Mouse (Mus musculus) frontal cortex, postnatal 25 days (tissue): ENCODE measurements around the gene Rtl10.

Experiments used
- DNase-seq, 2 experiments: peaks; one replicate each; pipeline ENCODE4 v3.0.0; 2022; ENCODE audit warnings: low spot score in 2 of 2

Rtl10 gene

DNA sequence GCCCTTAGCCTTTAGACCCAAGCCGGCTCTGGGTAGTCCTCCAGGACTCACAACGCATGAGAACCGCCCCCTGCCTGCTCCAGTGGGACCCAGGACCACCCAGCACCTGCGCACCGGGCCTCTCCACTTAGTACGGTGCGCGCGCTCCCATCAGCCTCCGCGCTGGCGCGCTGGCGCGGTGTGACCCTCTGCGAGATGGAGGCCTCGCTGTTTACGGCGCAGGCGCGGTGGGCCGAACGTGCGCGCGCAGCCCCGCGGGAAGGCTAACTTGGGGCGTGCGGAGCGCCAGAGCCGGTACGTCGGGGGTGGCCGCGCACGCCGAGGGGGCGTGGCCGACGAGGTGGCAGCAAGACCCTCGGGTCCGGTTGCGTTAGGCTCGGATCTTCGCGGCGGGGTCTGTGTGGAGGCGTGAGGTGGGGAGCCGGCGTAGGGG, at the start of gene Rtl10, which contains the start of gene Gnb1l:
Gene Rtl10 (plus strand): TSS at position 344 of the 433 bp plus-strand sequence.
Gene Gnb1l (plus strand): TSS at position 156 of the 433 bp plus-strand sequence.
- peak; percentile 85 to 93 for DNase-seq

DNA sequence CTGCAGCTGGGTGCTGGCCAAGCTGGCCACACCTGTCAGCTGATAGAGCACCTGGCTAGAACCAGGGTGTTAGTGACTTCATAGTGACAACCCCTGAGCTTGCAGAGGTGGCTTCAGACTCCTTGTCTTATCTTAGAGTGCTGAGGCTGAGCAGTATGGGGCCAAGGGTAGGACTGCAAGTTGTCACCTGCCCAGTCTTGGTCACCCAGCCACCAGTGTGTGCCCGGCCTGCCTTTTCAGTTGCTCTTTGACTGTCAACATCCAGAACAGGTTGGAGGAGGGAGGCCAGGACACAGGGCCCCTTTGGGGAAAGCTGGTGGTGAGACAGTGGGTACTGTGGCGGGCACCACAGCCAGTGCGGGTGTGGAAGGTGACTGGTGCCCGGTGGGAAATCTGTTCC, 49.7 kb upstream of the Rtl10 start:
- no peak for DNase-seq

DNA sequence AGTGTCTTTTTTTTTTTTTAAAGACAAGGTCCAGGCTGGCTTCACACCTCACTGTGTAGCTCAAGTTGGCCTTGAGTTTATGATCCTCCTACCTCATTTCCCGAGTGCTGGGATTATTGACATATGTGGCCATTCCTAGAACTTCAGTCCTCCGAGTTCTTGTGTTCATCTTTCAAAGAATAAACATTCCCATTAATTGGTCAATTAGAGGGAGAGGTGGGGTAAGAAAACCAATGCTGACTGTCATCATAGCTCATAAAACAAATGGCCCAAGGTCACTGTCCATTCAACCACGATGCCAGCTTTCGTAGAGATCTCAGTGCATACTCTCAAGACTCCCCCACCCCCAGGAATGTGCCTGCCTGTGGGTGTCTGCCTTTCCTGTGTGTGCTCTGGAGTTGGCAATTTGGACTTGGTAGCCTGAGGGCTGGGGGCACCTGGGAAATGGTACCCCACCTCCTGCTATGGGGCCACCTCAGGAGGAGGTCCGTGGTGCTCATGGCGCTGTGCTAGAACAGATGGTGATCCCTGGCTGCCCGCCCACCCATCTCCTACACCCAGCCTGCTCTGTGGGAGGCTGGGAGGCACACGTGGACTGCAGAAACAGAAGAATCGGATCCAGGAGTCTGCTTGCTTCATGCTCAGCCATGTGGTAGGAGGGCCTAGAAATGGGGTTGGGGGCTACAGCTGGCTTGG, 47.1 kb upstream of the Rtl10 start:
- DNase-seq = peak; percentile 48 to 52

DNA sequence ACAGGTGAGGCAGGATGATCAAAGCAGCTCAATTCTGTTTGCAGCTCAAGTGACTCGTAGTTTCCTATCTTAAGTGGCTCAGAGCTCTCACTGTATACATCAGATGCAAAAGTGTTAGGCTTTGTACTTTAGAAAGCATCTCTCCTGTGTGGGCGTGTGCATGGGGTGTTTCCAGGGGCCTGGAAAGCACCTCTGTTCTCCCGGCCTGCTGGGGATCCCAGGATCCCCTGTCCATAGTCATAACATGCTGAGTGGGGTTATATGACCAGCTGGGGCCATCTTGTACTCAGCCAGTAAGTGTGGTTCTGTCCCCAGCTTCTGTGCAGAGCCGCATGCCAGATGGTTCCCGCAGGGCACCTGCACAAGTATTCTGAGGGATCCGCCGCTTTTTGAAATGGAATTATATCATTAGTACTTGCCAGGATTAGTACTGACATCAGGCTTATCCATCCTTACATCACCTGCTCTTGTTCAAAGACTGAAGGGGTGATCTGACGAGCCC, 46.3 kb upstream of the Rtl10 start:
- no peak for DNase-seq

DNA sequence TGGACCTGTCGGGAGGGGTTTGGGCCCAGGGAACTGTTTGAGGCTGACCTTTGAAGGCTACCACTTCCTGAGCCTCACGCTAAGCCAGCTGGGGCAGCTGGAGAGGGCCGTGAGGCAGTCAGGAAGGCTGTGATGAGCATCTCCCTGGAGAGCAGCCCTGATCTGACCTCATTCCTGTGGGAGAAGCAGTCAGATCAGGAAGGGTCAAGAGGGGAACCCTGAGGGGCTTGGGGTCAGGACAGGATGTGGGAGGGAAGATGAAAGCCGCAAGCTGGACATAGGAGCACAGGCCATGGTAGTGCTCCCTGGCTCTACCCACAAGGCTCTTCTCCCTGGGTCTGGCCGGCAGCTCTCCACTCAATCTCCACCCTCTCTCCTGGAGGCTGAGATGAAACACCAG, 44.9 kb upstream of the Rtl10 start:
- DNase-seq = no peak

DNA sequence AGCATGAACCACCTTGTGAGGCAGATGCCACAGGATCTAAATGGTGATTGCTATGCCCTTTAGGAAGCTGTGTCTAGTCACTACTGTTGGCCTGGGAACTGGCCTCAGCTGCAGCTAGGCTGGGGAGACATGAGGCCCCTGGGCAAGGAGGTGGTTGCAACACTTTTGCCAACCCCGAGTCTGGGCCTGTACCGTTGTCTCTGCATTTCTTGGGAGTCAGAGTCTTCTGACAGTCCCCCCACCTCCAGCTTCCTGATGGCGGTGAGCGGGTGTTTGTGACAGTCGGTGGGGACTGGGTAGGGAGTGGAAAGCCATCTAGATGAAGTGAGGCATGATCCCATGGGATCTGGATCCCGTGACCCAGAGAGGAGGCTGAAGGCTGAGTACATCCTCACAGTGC, 43.3 kb upstream of the Rtl10 start:
- no peak for DNase-seq

DNA sequence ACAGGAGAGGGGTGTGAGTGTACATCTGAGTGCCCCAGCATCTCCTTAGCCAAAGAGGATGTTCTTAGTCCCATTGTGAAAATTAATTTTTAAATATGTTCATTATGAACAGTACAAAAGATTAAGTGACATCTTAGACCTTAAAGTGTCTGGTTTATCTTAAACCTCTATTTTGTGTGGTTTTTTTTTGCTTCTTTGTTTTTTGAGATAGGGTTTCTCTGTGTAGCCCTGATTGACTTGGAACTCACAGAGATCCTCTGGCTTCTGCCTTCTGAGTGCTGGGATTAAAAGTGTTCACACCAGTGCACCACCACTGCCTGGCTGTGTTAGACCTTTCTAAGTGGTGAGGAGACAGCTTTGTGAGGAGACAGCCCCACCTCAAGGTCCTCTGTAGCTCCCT, 40.0 kb upstream of the Rtl10 start:
- no peak for DNase-seq

DNA sequence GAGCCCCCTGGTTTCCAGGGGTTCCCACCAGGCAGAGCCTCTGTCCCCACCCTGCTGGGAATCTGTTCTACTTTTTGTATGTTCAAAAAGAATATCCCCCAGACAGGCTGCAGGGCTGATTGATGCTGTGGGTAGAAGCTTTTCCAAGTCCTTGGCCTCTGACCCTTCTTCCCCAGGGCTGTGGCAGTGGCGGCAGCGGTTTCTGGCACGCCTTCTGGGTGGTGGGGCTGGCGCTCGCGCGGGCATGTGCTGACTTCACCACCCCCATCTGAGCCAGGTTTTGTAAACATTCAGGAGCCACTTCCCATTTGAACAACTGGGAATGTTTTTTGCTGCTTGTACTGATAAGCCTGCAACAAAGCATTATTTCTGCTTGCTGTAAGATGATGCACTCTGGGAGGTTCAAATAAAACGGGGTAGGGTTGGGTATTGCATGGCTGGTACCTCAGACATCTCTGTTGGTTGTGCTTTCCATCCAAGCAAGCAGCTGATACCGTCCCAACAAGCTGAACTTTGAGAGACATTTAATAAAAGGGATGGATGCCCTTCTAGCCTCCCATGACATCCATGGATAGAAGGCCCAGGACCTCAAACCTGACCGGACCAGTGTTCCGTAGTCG, 39.3 kb upstream of the Rtl10 start:
- DNase-seq = no peak

DNA sequence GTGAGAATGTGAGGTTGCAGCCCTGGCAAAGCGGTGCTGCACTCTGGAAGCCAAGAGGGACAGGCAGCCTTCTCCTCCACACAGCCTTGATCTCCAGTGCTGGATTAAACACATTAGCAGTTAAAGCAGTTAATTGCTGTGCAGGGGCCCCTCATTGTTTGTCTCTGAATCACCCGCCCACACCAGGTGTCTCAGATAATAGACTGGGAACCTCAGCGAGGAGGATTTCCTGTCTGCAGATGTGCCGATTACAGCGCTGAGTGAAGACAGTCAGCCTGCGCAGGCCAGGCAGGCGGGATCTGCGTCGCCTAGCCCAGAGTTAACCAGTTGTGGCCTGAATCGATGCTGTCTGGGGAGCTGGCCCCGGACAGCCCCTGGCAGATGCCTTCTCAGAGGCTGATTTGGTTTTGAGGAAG, 38.7 kb upstream of the Rtl10 start:
- DNase-seq = peak in 1 of 2 experiments; percentile 22

DNA sequence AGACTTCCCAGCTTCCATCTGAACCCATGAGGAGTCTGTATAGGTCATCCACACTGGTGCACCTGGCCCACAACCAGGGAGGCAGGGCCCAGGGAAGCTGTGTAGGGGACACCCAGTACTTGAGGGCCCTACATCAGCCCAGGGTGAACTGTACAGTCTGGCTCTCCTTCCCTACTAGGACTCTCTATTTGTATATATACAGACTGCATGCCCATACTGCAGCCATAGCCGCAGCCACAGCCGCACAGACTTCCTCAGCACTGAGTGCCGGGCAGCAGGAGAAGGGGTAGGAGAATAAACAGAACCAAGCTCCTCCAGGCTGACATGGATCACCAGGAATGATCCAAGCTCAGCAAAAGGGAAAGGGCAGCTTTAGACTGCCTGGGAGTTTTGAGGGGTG, 37.9 kb upstream of the Rtl10 start:
- no peak for DNase-seq

DNA sequence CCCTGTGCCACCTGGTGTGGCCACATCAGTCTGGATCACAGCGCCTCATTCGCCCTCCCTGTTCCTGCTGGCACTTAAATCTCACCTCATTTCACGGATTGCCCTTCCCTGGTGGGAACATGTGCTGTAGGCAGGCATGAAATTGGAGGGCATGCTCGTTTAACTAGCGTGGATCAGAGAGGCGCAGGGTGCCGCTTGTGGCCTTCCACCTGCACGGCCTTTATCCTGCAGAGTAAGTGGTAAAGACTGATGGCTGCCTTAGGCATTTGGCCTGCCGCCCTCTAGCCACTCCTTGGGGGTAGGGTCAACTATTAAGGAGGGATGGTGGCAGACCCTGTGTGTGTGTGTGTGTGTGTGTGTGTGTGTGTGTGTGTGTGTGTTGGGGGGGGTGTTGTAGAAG, 36.7 kb upstream of the Rtl10 start:
- no peak for DNase-seq

DNA sequence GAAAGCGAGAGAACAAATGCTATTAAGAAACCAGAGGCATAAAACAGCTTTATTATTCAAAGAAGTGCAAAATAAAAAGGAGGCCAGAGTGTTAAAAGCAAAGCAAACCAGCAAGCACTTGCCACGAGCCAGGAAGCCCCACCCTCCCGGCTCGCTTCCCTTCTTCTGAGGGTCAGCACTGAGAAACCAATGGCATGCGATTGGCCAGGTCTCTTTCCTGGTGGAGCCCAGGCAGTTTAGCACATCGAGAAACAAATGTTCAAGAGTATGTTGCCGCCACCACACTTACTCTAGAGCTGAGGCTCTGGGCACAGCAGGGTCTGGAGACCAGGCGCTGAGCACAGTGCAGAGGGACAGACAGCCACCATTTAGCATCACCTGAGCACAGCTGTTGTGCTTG, 36.1 kb upstream of the Rtl10 start:
- no peak for DNase-seq

DNA sequence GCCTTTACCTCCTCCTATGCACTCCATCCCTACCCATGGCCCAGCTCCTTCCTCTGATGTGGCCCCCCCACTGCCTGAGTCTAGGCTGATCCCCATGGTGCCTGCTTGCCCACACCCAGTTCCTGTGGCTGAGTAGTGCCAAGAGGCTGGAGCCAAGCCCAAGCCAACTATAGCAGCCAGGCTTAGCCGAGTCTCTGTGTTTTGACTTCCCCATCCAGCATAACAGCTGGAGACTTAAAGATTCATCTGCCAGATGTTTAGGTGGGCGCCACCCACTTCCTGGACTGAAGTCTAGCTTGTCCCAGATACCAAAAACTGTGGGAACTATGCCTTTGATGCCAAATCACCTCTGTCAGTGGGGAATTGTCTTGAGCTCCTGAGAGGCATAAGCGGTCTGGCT, 34.4 kb upstream of the Rtl10 start:
- no peak for DNase-seq

DNA sequence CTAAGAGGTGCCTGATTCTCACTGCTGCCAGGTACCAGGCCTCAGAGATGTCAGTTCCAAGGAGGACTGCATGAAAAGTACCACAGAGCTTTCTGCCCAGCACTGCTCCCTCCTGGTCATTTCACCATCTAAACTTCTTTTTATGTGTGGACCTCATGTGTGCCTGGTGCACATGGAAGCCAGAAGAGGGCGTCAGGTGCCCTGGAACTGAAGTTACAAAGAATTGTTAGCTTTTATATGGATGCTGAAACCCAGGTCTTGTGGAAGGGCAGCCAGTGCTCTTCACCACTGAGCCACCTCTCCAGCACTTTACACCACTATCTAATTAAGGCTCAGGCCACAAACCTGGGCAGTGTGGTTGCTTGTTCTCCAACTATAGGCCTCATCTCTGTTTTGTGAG, 27.9 kb upstream of the Rtl10 start:
- no peak for DNase-seq

DNA sequence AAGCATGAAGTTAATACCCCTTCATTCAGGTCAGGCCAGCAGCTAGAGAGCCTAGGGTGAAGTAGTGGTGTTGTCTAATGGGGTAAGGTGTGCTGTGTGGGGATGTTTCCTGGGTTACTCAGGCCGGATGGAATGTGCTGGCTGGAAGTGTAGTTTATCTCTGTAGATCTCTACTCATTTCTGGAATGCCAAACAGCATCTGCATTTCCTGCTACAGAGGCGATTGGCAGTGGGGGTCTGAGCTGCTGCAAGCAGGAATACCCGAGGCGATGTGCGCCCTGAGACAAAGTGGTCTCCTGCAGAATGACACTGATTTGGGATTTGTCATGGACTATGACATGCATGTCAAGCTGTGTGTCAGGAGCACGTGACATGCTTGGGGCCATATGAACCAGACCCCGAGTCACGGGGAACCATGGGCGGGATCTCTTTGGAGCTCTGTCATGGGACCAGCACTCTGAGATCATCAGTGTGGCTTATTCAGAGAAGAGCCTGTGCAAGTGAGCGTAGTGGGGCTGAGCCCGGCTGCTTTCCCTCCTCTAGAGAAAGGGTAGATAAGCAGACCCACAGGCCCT, 27.2 kb upstream of the Rtl10 start:
- no peak for DNase-seq

DNA sequence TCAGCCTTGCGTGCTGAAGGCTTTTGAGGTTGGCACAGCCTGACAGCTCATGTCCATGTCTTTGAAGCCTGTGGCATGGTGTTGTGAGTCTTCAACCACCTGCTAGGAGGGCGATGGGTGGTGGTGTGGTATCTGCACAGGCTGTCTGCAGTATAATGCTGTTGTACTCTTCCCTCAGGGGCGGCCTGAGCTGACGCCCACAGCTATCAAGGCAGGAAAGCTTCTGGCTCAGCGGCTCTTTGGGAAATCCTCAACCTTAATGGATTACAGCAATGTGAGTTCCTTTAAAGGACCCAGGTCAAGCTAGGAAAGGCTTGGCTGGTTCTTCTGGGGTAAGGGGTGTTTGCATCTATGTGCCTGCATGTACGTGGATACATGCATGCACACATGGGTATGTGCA, 26.7 kb upstream of the Rtl10 start:
- DNase-seq = no peak

DNA sequence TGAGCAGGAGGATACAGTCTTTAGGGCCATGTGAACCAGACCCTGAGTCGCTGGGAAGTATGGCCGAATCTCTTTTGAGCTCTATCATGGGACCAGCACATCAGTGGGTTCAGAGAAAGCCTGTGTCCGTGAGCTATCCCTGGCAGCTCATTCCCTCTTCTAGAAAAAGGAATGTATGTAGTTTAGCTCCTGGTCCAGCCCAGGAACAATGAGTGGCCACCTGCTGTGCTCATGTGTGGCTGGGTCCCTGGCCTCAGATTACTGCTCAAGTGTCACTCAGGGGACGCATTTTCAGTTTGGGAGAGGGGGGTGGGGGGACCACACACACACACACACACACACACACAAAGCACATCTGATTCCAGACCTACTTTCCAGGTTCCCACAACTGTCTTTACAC, 26.3 kb upstream of the Rtl10 start:
- no peak for DNase-seq

DNA sequence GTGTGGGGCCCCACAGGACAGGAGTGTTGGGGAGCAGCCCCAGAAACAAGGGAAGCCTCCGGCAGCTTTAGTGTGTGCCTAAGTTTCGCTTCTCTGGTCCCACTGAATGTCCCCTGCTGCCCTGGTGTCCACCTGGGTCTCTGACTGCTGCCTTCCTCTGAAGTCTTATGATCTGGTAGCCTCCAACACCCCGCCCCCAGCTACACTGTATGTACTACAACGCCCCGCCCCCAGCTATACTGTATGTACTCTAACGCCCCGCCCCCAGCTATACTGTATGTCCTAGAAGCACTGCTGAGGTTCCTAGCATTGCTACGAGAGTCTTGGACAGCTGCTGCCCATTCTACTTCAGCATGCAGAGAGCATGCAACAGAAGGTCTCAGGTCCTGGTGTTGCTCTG, 25.7 kb upstream of the Rtl10 start:
- DNase-seq = no peak

DNA sequence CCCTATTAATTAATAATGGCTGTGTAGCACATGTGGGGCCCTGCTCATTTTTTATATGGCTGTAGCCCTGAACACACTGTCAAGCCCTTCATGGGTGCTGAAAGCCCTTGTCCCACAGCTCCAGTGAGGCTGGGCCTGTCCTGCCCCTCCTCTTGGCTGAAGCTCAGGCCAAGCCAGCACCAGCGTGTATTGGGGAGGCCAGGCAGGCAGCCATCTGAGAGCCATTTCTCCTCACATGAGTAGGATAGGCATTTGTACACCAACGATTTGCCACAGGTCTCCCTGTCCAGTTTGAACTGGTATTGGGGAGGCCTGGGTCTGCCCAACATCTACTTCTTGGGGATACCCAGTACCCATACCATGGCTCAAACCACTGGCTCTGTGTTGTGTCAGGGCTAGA, 24.7 kb upstream of the Rtl10 start:
- DNase-seq = no peak

DNA sequence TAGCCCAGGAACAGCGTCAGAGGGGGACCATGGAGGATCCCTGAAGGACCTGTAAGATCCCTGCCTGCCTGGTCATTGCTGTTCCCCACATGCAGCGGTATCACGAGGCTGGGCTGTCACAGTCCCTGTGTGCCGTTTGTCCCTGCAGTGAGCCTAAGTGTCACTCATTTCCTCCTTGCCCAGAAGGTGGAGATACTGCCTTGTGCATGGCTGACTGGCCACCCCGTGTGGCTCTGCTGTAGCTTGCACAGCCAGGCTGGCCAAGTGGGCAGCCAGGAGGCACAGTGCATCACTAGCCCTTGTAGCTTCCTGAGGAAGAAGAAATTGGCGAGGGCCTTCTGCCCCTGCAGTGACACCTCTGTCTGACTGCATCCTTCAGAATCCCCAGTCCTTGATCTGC, 20.7 kb upstream of the Rtl10 start:
- DNase-seq = no peak

DNA sequence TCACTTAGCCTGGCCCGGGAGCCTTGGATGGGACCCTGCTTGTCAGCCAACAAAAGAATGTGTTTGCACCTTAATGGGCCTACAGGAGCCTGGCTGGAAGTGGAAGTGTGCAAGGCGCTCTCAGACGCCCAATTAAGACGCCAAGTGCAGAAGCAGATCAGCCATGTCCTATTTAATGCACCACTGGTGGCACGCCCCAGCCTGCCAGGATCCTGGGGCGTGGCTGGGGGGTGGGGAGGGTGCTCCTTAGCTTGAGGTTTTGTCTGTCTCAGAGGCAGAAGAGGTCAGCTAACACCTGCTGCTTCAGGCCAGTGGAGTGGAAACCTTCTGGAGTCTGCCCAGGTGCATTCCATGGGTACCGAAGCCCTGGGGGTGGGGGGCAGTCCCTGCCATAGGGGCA, 19.0 kb upstream of the Rtl10 start:
- DNase-seq = no peak

DNA sequence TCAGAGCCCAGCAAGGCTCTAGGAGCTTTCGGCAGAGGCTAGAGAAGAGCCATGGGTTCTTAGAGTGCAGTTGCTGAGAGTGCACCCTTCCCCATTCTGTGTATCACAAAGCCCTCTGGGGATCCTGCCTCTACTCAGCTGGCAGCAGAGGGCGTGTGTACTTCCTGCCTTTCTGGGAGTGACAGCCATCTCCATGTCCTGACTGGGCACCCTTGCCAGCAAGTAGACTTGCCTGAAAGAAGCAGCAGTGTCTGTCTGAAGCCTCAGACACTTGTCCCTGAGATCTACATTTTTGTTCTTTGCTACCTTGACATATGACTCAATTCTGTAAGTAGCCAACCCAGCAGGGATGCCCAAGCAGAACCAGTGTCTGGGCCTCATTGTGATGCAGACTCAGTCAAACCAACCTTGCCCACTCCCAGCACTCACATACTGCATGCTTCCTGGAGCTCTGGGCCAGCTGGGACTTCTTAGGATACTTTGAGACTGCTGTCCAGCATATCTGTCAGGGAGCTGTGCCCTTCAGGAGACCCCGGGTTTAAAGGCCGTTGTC, 17.7 kb upstream of the Rtl10 start:
- DNase-seq = no peak

DNA sequence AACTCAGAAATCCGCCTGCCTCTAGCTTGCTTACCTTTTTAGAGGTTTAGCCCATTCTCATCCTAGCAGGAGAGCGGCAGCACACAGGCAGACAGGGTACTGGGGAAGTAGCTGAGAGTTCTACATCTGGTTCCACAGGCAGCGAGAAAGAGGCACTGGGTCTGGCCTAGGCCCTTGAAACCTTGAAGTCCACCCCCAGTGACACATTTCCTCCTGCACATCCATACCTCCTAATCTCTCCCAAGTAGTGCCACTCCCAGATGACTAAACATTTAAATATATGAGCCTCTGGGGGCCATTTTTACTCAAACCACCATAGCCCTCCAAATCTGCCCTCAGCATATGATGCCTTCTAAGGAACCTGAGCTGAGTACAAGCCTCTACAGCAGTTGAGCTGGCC, 16.3 kb upstream of the Rtl10 start:
- no peak for DNase-seq
